Mouse (Mus musculus): Measurements from ENCODE around the gene Ppp1ca.

DNA sequence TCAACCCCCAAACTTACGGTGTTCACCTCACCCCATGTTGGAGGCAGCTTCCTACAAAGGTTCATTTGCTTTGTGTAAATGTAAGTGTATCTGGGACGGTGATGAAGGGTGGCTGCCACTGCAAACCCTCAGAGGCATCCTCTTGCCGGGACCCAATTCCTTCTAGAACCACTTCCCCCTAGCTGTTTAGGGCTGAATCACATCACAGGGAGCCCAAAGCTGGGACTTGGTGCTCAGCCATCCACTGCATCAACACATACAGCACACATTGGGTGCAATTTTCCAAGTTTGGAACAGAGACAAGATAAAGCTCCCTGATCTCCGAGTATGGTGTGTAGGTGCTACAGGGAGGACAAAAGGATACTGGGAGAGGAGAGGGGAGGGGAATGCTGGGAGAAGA, 13.0 kb downstream of the Ppp1ca start:
- TF ChIP-seq CTCF (conservative IDR thresholded peaks at IDR 0.05; ENCODE audit: insufficient read depth, insufficient read length, low read depth, low read length) = no peak
- no peak for TF ChIP-seq POLR2A (IDR thresholded peaks at IDR 0.05; ENCODE audit: low read depth, low read length)
